Mouse (Mus musculus) hindbrain, embryonic 14.5 days (tissue): ENCODE measurements around the gene Slc1a1. TPM values are rescaled to one million over a fixed set of nuclear protein-coding genes. Genes with fewer than 3 reads are reported as not detected.

Experiments
- ATAC-seq: fragments of 200-750 bp; cut with Nextera tagmentation; 2 replicates; pipeline ENCODE4 v1.8.0; 2017; ENCODE audit warnings: moderate number of reproducible peaks, mild to moderate bottlenecking, moderate TSS enrichment, moderate library complexity; ENCODE audit not compliant: low FRiP score
- DNase-seq: peaks from one replicate; pipeline ENCODE4 v3.0.0-alpha.2; 2015; ENCODE audit warnings: low spot score
- H3K27ac ChIP-seq: fragments of 300-500 bp; sonication (generic); 2 replicates; pipeline ENCODE4 v1.5.1; 2014; ENCODE audit warnings: mild to moderate bottlenecking, moderate library complexity
- H3K27me3 ChIP-seq: fragments of 300-500 bp; sonication (generic); 2 replicates; pipeline ENCODE4 v1.6.1; 2014; ENCODE audit warnings: mild to moderate bottlenecking, low read length, mixed read lengths; ENCODE audit not compliant: control insufficient read depth, insufficient read depth
- H3K36me3 ChIP-seq: fragments of 300-500 bp; sonication (generic); replicated peaks from 2 replicates; pipeline ENCODE4 v1.6.1; 2014; ENCODE audit not compliant: control insufficient read depth, insufficient read depth
- H3K4me1 ChIP-seq: fragments of 300-500 bp; sonication (generic); replicated peaks from 2 replicates; pipeline ENCODE4 v1.6.1; 2014; ENCODE audit warnings: antibody characterized with exemption, low read length, mixed read lengths; ENCODE audit not compliant: control insufficient read depth, insufficient read depth
- H3K4me2 ChIP-seq: fragments of 300-500 bp; sonication (generic); replicated peaks from 2 replicates; pipeline ENCODE4 v1.6.1; 2014; ENCODE audit warnings: mild to moderate bottlenecking, moderate library complexity
- H3K4me3 ChIP-seq: fragments of 300-500 bp; sonication (generic); replicated peaks from 2 replicates; pipeline ENCODE4 v1.5.1; 2014; ENCODE audit warnings: mild to moderate bottlenecking, low read length
- H3K9ac ChIP-seq: fragments of 300-500 bp; sonication (generic); 2 replicates; pipeline ENCODE4 v1.6.1; 2014
- H3K9me3 ChIP-seq: fragments of 300-500 bp; sonication (generic); 2 replicates; pipeline ENCODE4 v1.6.1; 2016; ENCODE audit warnings: low read length; ENCODE audit not compliant: control insufficient read depth
- WGBS: fragments of 180-500 bp; shearing (Covaris S2); extraction: QIAGEN DNeasy Blood & Tissue Kit; methylation state at CpG from one replicate; pipeline ENCODE4 v1.1.7; 2014; 5-methylcytosine and 5-hydroxymethylcytosine counted together
- polyA plus RNA-seq: library from polyadenylated mRNA; unstranded; fragments of >200 nt; fragmentation: Nextera tagmentation; extraction: Ambion mirVana; gene quantifications from 2 replicates; pipeline ENCODE4 v1.2.1, GENCODE M21; 2014

Slc1a1 gene
- polyA plus RNA-seq, 1 experiment from 2014 or later, result 34.4 TPM

DNA sequence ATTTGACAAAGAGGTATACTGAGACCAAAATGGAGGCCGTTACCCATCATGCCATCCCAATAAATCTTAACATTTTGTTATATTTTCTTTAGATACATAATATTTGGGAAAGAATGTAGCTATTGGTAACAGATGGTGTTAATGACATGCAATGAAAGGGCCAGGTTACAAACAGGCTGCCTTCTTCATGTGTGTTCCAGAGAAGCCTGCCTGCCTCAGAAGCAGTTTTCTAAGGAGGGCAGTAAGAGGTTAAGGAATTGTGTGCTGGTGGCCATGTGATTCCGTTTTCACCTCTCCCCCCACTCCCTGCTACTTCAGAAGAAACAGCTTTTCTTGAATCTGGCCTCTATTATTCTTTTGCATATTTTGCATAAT, 27.4 kb upstream of the Slc1a1 start:
- no peaks in the 10 kb centered on the region for H3K27me3 ChIP-seq
- H3K9me3 ChIP-seq, result no peaks in the 10 kb centered on the region
- H3K36me3 ChIP-seq, result no peaks in the 10 kb centered on the region
- H3K9ac ChIP-seq, result no peak overlapping the region
- H3K4me3 ChIP-seq, result no peak overlapping the region
- no peak overlapping the region for H3K4me2 ChIP-seq
- DNase-seq (no peak), ATAC-seq (no peak)
- no peak overlapping the region for H3K27ac ChIP-seq
- 78% methylated on average over 2 of the region's 2 CpGs for WGBS
- H3K4me1 ChIP-seq, result no peaks in the 10 kb centered on the region

DNA sequence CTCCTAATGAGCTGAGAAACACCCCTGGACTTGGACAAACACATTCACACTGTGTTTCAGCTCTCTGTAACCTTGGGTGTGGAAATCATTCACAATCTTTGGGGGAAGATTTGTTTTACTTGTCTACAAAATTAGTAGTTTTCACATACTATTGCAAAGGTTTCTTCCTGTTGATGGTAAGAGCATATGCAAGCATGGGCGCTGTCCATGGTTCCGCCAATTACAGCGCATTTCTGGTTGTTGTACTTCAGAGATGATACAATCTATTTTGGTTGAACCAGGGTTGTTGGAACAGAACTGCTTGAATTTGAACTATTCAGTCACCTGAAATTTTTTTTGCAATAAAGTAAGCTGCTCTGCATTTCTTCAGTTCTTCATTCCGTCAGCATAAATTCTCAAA, 16.6 kb upstream of the Slc1a1 start:
- Histone ChIP-seq H3K27ac (no peak overlapping the region), H3K4me1 (no peaks in the 10 kb centered on the region), H3K9me3 (no peaks in the 10 kb centered on the region), H3K4me3 (no peak overlapping the region), H3K4me2 (no peak overlapping the region), H3K9ac (no peak overlapping the region), H3K36me3 (no peaks in the 10 kb centered on the region), H3K27me3 (no peaks in the 10 kb centered on the region)
- WGBS, result 79% methylated on average over 4 of the region's 4 CpGs
- no peak for DNase-seq
- ATAC-seq, result no peak

DNA sequence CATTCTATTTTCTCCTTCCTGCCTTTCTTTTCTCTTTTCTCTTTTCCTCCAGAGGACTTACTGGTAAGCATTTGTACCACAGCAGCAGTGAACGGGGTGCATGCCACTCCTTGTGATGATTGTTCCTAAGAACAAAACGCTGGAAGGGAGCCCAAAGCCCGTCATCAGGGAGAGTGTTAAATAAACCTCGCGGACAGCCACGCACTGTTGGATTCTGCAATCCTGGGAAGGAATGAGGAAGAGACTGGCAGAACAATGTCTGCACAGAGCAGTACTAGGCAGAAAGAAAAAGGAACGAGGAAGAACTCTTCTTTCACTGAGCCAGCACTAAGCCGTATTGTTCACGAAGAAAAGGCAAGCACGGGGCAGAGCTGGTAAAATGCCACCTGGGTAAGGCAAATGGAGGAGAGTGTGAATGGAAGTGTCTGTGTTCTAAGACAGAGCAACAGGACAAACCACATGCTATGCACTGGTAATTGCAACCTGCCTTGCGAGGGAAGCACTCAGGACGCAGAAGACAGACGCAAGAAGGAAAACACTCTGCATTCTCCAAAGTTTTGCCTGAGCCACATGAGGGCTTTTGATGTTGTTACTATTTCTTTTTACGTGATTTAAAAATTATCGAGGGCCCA, 7.0 kb upstream of the Slc1a1 start:
- Histone ChIP-seq H3K4me2 (peak overlapping the region; percentile 46), H3K27me3 (peaks cover 3% of the 10 kb centered on the region; the same call in 1 of the 2 replicates), H3K27ac (peak overlapping the region; percentile 46), H3K9ac (peak overlapping the region; percentile 26), H3K4me1 (no peaks in the 10 kb centered on the region; the same call in 1 of the 2 replicates), H3K4me3 (peak overlapping the region; percentile 9; the same call in 1 of the 2 replicates), H3K9me3 (0 out of 2 replicates have a peak, but pooled peaks cover 10% of the 10 kb centered on the region), H3K36me3 (no peaks in the 10 kb centered on the region)
- ATAC-seq (0 out of 2 replicates have a peak, but pooled peaks have one; percentile 14), DNase-seq (peak; percentile 51)
- WGBS, result 23% methylated on average over 15 of the region's 15 CpGs

DNA sequence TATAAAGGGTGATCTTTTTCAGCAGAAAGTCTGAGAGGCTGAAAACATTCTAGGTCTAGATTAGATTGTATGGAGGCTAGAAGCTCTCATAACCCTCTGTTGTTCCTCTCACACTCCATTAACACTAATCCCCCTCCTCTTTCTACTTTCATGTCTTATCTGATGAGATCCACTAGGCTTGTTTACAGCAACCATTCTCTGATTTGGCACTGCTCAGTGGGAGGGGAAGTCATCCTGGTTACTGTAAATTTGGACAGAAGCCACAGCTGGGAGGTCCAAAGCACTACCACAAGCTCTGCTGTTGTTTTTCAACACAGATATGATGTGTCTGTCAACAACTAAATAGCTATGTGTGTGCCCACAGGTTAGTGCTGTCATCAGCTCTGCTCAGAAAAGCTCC, 3.5 kb upstream of the Slc1a1 start:
- Histone ChIP-seq H3K9me3 (0 out of 2 replicates have a peak, but pooled peaks cover 10% of the 10 kb centered on the region), H3K36me3 (no peaks in the 10 kb centered on the region), H3K4me1 (peaks cover 8% of the 10 kb centered on the region), H3K27ac (no peak overlapping the region), H3K9ac (no peak overlapping the region), H3K27me3 (0 out of 2 replicates have a peak, but pooled peaks cover 3% of the 10 kb centered on the region), H3K4me3 (no peak overlapping the region), H3K4me2 (no peak overlapping the region)
- DNase-seq (no peak), ATAC-seq (no peak)

DNA sequence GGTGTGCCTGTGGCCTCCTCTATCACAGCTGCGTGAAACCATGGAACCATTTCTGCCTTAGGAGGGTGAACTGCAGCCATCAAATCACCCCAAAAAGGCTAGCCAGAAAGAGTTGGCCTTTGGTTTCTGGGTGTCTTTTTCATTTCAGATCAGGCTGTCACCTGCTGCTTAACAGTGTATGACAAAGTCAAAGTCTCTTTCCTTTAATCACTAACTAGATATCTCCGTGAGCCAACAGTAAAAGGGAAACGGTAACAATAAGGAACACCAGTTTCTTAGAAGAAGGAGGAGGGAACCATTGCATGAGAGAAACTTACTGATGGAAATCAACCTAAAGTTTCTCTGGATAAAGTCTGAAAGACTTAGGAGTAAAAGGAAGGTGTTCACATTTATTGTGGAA, 2.2 kb upstream of the Slc1a1 start:
- Histone ChIP-seq H3K36me3 (no peaks in the 10 kb centered on the region), H3K4me3 (no peak overlapping the region), H3K27me3 (0 out of 2 replicates have a peak, but pooled peaks cover 3% of the 10 kb centered on the region), H3K4me2 (no peak overlapping the region), H3K9me3 (0 out of 2 replicates have a peak, but pooled peaks cover 10% of the 10 kb centered on the region), H3K27ac (no peak overlapping the region), H3K4me1 (peaks cover 14% of the 10 kb centered on the region), H3K9ac (no peak overlapping the region)
- ATAC-seq (no peak), DNase-seq (no peak)
- 97% methylated on average over 3 of the region's 3 CpGs for whole genome bisulfite sequencing

DNA sequence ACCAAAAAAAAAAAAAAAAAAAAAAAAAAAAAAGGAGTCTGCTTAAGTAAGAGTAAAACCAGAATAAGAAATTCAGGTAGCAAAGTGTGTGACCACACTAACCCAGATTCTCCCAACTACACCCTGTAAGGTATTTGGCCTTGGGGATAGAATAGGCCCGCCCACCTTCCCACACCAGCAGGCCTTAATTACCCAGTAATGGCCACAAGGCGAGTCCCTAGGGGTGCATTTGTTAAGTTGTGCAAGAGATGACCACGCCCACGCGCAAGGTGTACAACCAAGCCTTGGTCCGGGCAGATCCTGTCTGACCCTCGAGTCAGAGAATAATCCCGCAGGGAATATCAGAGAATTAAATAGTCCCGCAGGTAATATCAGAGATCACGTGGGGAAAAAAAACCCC, 461 bp upstream of the Slc1a1 start:
- Histone ChIP-seq H3K27ac (peak overlapping the region; percentile 58), H3K9me3 (0 out of 2 replicates have a peak, but pooled peaks cover 10% of the 10 kb centered on the region), H3K4me1 (peaks cover 14% of the 10 kb centered on the region), H3K9ac (peak overlapping the region; percentile 74), H3K4me2 (peak overlapping the region; percentile 91), H3K4me3 (peak overlapping the region; percentile 45), H3K27me3 (0 out of 2 replicates have a peak, but pooled peaks cover 3% of the 10 kb centered on the region), H3K36me3 (no peaks in the 10 kb centered on the region)
- WGBS, result 10% methylated on average over 10 of the region's 10 CpGs
- peak; percentile 37; the same call in 1 of the 2 replicates for ATAC-seq
- no peak for DNase-seq

DNA sequence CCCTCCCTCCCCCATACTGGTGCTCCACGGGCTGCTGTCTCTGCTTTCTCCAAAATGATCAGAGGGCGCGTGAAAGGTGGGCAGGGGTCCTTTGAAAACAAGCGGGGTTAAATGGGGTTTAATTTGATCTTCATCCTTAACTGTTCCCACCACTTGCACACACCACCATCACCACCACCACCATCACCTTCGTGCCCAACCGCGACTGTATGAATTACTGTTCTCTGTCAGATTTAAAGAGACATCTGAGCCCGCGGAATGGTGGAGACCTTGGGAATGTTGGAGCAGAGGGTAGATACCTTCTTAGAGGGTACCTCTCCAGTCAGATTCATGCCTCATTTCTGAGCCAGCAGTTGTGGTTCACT, 633 bp downstream of the Slc1a1 start:
- Histone ChIP-seq H3K27ac (peak overlapping the region; percentile 58), H3K4me1 (peaks cover 14% of the 10 kb centered on the region), H3K36me3 (no peaks in the 10 kb centered on the region), H3K9me3 (0 out of 2 replicates have a peak, but pooled peaks cover 10% of the 10 kb centered on the region), H3K4me3 (peak overlapping the region; percentile 45), H3K27me3 (0 out of 2 replicates have a peak, but pooled peaks cover 3% of the 10 kb centered on the region), H3K9ac (peak overlapping the region; percentile 74), H3K4me2 (peak overlapping the region; percentile 91)
- DNase-seq (no peak), ATAC-seq (no peak; the same call in 1 of the 2 replicates)
- WGBS, result 9% methylated on average over 9 of the region's 9 CpGs

DNA sequence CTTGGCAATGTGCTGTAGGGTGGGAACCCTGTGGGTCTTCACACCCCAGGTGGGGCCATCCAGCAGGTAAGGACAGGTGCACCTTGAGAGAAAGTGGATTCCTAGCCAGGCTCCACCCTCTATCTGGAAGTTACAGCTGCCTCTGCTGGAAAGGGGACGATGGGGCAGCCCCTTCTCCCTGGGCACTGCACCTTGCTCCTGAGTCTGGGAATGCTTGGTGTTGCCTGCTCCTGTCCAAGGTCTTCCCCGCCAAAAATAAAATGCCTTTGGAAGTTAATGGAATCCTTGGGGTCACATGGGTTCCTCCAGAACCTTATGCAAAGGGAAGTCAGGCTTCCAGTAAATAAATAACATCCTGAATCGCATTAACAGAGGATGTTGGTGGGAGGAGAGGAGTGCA, 1.3 kb downstream of the Slc1a1 start:
- no peak for DNase-seq
- 0 out of 2 replicates have a peak, but pooled peaks cover 5% of the 10 kb centered on the region for H3K9me3 ChIP-seq
- peak overlapping the region; percentile 74; the same call in 1 of the 2 replicates for H3K9ac ChIP-seq
- no peak overlapping the region for H3K27ac ChIP-seq
- peaks cover 14% of the 10 kb centered on the region for H3K4me1 ChIP-seq
- peak overlapping the region; percentile 91 for H3K4me2 ChIP-seq
- 0 out of 2 replicates have a peak, but pooled peaks cover under 1% of the 10 kb centered on the region for H3K27me3 ChIP-seq
- H3K4me3 ChIP-seq, result peak overlapping the region; percentile 45
- H3K36me3 ChIP-seq, result no peaks in the 10 kb centered on the region
- no peak for ATAC-seq
- 60% methylated on average over 3 of the region's 3 CpGs for WGBS

DNA sequence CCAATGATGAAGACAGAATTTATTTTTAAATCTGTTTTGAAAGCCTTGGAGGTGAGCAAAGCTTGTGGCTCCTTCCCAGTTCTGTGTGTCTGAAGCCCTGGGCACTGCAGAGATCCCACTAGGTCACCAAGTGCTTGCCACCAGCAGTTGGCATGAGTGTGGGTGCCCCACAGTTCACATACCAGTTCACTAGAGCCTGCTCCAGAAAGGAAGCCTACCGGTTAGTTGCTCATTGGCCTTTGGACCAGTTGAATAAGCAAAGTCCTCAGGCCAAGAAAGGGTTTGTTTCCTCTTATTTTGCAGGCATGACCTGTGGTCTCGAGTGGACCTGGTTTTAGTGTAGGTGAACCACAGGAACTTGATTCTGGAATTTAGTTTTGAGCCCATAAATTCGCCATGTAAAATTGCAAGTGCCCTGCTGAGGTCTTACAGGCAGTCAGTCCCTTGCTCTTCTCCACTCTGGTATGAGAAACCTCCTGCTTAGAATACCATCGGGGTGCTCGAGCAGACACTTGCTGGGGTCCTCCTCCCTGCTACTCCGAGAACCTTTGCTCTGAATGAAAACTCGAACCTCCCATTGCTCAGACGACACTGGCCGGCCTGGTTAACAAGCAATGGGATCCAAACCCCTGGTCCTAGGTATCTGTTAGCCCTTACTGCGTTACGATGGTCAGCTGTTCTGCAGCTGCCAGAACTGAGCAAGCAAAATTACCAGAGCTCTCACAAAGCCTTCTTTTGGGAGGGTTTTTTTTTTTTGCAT, 2.0 kb downstream of the Slc1a1 start:
- H3K4me3 ChIP-seq, result peak overlapping the region; percentile 45; the same call in 1 of the 2 replicates
- DNase-seq (no peak), ATAC-seq (no peak)
- peaks cover 14% of the 10 kb centered on the region for H3K4me1 ChIP-seq
- no peak overlapping the region for H3K9ac ChIP-seq
- H3K4me2 ChIP-seq, result peak overlapping the region; percentile 91
- H3K9me3 ChIP-seq, result no peaks in the 10 kb centered on the region
- no peak overlapping the region for H3K27ac ChIP-seq
- no peaks in the 10 kb centered on the region for H3K27me3 ChIP-seq
- H3K36me3 ChIP-seq, result no peaks in the 10 kb centered on the region
- 72% methylated on average over 11 of the region's 11 CpGs for WGBS
